Mouse (Mus musculus): ENCODE measurements around the gene Rbp2. TPM values are rescaled to one million over a fixed set of nuclear protein-coding genes. Genes with fewer than 3 reads are reported as not detected.

Gene Rbp2
- total and polyA plus RNA-seq, 2 experiments from 2014 or later = 0.48 to 0.76 TPM

DNA sequence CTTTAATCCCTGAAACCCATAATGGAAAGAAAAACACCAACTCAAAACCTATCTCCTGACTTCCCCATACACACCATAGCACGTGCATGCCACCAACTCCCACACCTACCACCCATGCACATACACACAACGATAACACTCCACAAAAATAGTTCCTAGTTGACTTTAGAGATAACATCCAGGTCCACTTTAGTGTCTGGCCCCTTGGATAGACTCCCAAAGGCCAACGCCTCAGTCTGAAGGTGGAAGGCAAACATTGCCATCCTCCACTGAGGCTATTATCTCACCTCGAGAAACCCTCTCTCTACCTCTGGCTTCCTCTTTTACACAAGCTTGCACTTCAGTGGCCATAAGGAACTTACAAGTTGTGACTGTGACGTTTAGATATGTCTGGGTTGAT, 6.3 kb downstream of the Rbp2 start:
- no peaks in the 10 kb centered on the region for H3K4me1 ChIP-seq (ENCODE audit: insufficient read depth)
- no peak overlapping the region for H3K27ac ChIP-seq (ENCODE audit: low read depth, low read length)
- H3K9me3 ChIP-seq (ENCODE audit: low read length) = no peaks in the 10 kb centered on the region
- DNase-seq (no peak), ATAC-seq (no peak)
- no peak overlapping the region for H3K4me3 ChIP-seq (ENCODE audit: low read depth, low read length)
- 86% methylated on average over 5 of the region's 5 CpGs for WGBS
- no peaks in the 10 kb centered on the region for H3K27me3 ChIP-seq (ENCODE audit: insufficient read depth, low read length)
- H3K9ac ChIP-seq = no peak overlapping the region
- TF ChIP-seq CTCF (IDR thresholded peaks at IDR 0.05; ENCODE audit: low read depth) = no peak
- H3K4me2 ChIP-seq (ENCODE audit: low read depth) = no peak overlapping the region
- no peaks in the 10 kb centered on the region for H3K36me3 ChIP-seq (ENCODE audit: insufficient read depth)

DNA sequence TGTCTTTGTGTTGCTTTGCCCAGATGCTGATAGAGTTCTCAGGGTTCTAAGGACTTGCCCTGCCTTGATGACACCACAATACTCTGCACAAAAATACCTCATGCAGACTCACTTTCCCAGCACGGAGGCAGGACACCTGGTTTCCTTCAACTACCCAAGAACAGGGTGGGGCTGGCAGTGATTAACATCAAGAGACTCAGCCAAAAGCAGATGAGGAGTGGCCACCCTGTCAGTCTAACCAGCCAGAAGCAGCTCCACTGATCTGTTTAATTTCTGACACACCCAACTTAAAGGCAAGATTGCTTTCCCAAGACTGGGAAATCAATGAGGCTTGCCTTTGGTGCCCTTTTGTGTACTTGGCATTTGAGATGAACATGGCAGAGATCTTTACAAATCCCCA, 6.9 kb downstream of the Rbp2 start:
- 89% methylated on average over 1 of the region's 1 CpGs for WGBS
- H3K9me3 ChIP-seq (ENCODE audit: low read length) = no peaks in the 10 kb centered on the region
- no peak for ATAC-seq

DNA sequence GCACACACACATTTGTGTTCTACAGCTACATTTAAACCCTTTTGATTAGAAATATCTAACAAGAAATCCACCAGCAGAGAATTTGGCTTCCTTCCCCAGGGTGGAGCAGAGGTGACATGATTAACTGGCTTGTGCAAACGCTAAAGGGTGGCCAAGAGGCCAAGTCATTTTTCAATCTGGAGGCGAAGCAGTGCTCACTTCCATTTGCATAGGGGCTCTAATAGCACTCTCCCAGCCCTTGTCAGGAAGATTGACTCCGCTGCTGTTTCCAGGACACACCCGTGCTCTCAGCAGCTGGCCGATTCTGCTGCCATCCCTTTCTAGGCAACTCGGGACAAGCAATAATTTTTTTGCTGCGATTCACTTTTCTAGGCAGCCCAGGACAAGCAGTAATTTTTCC, 11.2 kb downstream of the Rbp2 start:
- no peak overlapping the region for H3K4me2 ChIP-seq (ENCODE audit: low read depth)
- no peaks in the 10 kb centered on the region for H3K36me3 ChIP-seq (ENCODE audit: insufficient read depth)
- H3K9me3 ChIP-seq (ENCODE audit: low read length) = no peaks in the 10 kb centered on the region
- H3K27me3 ChIP-seq (ENCODE audit: insufficient read depth, low read length) = no peaks in the 10 kb centered on the region
- DNase-seq (no peak), ATAC-seq (no peak)
- 0 out of 2 replicates have a peak, but pooled peaks cover 6% of the 10 kb centered on the region for H3K4me1 ChIP-seq (ENCODE audit: insufficient read depth)
- H3K4me3 ChIP-seq (ENCODE audit: low read depth, low read length) = no peak overlapping the region
- no peak overlapping the region for H3K27ac ChIP-seq (ENCODE audit: low read depth, low read length)
- 41% methylated on average over 7 of the region's 7 CpGs for WGBS
- no peak for TF ChIP-seq CTCF (IDR thresholded peaks at IDR 0.05; ENCODE audit: low read depth)
- no peak overlapping the region for H3K9ac ChIP-seq

More for the DNA sequence above, 6.9 kb downstream of the Rbp2 start:
- H3K4me1 ChIP-seq (ENCODE audit: insufficient read depth) = 0 out of 2 replicates have a peak, but pooled peaks cover 5% of the 10 kb centered on the region
- H3K27ac ChIP-seq (ENCODE audit: low read depth, low read length) = no peak overlapping the region
- DNase-seq = no peak
- no peak overlapping the region for H3K9ac ChIP-seq
- no peaks in the 10 kb centered on the region for H3K27me3 ChIP-seq (ENCODE audit: insufficient read depth, low read length)
- H3K4me2 ChIP-seq (ENCODE audit: low read depth) = no peak overlapping the region
- TF ChIP-seq CTCF (IDR thresholded peaks at IDR 0.05; ENCODE audit: low read depth) = no peak
- H3K4me3 ChIP-seq (ENCODE audit: low read depth, low read length) = no peak overlapping the region
- H3K36me3 ChIP-seq (ENCODE audit: insufficient read depth) = no peaks in the 10 kb centered on the region

DNA sequence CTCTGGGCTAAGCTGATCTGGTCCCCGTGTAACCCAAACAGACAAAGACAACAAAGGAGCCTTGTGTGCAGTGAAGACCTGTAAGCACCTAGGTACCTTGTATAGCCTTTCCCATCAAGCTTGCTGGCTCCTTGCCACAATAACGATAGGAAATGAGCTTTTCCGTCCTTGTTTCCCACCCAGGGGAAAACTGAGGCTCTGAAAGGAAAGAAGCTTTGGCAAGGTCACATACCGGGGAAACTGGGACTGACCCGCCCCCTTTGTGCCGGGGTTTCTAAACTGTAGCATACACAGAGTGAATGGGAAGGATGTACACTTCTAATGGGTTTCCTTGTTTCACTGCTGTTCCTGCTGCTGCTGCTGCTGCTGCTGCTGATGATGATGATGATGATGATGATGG, 12.1 kb downstream of the Rbp2 start:
- no peaks in the 10 kb centered on the region for H3K9me3 ChIP-seq (ENCODE audit: low read length)
- H3K36me3 ChIP-seq (ENCODE audit: insufficient read depth) = no peaks in the 10 kb centered on the region
- H3K27ac ChIP-seq (ENCODE audit: low read depth, low read length) = no peak overlapping the region
- no peaks in the 10 kb centered on the region for H3K27me3 ChIP-seq (ENCODE audit: insufficient read depth, low read length)
- no peak overlapping the region for H3K4me3 ChIP-seq (ENCODE audit: low read depth, low read length)
- TF ChIP-seq CTCF (IDR thresholded peaks at IDR 0.05; ENCODE audit: low read depth) = no peak
- H3K9ac ChIP-seq = no peak overlapping the region
- 0 out of 2 replicates have a peak, but pooled peaks cover 6% of the 10 kb centered on the region for H3K4me1 ChIP-seq (ENCODE audit: insufficient read depth)
- H3K4me2 ChIP-seq (ENCODE audit: low read depth) = no peak overlapping the region
- 40% methylated on average over 6 of the region's 6 CpGs for WGBS
- ATAC-seq (no peak), DNase-seq (no peak)

DNA sequence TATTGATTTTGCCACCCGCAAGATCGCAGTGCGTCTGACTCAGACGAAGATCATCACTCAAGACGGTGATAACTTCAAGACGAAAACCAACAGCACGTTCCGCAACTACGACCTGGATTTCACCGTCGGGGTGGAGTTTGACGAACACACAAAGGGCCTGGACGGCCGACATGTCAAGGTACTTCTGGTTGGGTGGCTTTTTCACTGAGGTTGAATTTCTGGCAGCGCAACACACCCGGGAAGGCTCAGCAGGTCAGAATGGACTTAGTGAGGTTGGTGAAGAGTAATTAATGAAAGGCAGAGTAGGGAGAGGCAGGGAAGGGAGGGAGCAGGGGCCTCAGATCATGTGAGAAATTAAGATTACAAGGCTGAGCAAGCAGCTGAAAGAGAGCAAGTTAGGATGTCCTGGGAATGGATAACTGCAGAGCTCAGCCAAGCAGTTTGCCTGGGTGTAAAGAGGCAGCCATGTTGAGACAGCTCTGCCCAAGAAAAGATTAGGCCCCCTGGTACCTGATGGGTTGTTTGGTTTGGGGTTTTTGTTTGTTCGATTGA, 12.9 kb downstream of the Rbp2 start:
- no peak for DNase-seq
- 80% methylated on average over 17 of the region's 17 CpGs for WGBS
- Histone ChIP-seq H3K27me3 (ENCODE audit: insufficient read depth, low read length) (no peaks in the 10 kb centered on the region), H3K9ac (no peak overlapping the region), H3K4me1 (ENCODE audit: insufficient read depth) (0 out of 2 replicates have a peak, but pooled peaks cover 6% of the 10 kb centered on the region), H3K36me3 (ENCODE audit: insufficient read depth) (no peaks in the 10 kb centered on the region), H3K9me3 (ENCODE audit: low read length) (no peaks in the 10 kb centered on the region), H3K27ac (ENCODE audit: low read depth, low read length) (no peak overlapping the region), H3K4me2 (ENCODE audit: low read depth) (no peak overlapping the region), H3K4me3 (ENCODE audit: low read depth, low read length) (no peak overlapping the region)
- TF ChIP-seq CTCF (IDR thresholded peaks at IDR 0.05; ENCODE audit: low read depth) = no peak
- no peak for ATAC-seq

DNA sequence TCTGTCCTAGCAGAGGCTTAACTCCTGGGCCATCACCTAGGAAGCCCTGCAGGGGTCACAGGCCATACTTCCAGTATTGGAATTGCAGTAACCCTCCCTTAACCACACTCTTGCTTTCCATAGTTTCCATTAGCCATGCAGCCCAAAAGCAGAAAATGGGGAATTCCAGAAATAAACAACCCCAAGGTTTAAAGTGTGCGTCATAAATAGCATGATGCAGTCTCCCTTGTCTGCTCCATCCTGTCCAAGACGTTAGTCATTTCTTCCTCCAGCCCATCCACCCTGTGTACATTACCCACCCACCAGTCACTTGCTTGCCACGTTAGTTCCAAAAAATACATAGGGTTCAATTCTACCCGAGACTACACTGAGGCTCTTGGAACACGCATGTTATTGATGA, 13.7 kb downstream of the Rbp2 start:
- no peaks in the 10 kb centered on the region for H3K36me3 ChIP-seq (ENCODE audit: insufficient read depth)
- DNase-seq (no peak), ATAC-seq (no peak)
- H3K4me3 ChIP-seq (ENCODE audit: low read depth, low read length) = no peak overlapping the region
- no peak for TF ChIP-seq CTCF (IDR thresholded peaks at IDR 0.05; ENCODE audit: low read depth)
- no peak overlapping the region for H3K4me2 ChIP-seq (ENCODE audit: low read depth)
- H3K27me3 ChIP-seq (ENCODE audit: insufficient read depth, low read length) = no peaks in the 10 kb centered on the region
- no peaks in the 10 kb centered on the region for H3K9me3 ChIP-seq (ENCODE audit: low read length)
- no peak overlapping the region for H3K9ac ChIP-seq
- H3K27ac ChIP-seq (ENCODE audit: low read depth, low read length) = no peak overlapping the region
- 96% methylated on average over 5 of the region's 5 CpGs for WGBS
- 0 out of 2 replicates have a peak, but pooled peaks cover 6% of the 10 kb centered on the region for H3K4me1 ChIP-seq (ENCODE audit: insufficient read depth)

DNA sequence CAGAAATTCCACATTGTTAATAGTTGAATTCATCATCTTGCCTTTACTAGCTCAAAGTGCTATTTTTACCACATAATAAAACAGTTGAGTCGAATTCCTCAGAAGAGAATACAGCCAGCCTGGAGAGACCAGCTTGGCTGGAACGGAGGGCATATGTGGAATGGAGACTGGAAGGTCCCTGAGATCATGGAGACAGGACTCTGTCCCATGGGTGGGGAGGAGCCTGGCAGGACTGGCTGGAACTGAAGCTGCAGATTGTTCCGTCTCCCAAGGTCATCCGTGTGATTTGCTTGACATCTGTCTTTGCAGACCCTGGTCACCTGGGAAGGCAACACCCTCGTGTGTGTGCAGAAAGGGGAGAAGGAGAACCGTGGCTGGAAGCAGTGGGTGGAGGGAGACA, 21.6 kb downstream of the Rbp2 start:
- H3K9me3 ChIP-seq (ENCODE audit: low read length) = no peaks in the 10 kb centered on the region
- no peak overlapping the region for H3K4me2 ChIP-seq (ENCODE audit: low read depth)
- WGBS = 79% methylated on average over 6 of the region's 6 CpGs
- no peak overlapping the region for H3K27ac ChIP-seq (ENCODE audit: low read depth, low read length)
- DNase-seq (no peak), ATAC-seq (no peak)
- no peaks in the 10 kb centered on the region for H3K27me3 ChIP-seq (ENCODE audit: insufficient read depth, low read length)
- H3K36me3 ChIP-seq (ENCODE audit: insufficient read depth) = no peaks in the 10 kb centered on the region
- H3K4me1 ChIP-seq (ENCODE audit: insufficient read depth) = no peaks in the 10 kb centered on the region
- no peak for TF ChIP-seq CTCF (IDR thresholded peaks at IDR 0.05; ENCODE audit: low read depth)
- H3K4me3 ChIP-seq (ENCODE audit: low read depth, low read length) = no peak overlapping the region
- H3K9ac ChIP-seq = no peak overlapping the region

Data from forebrain, postnatal 0 days (tissue).